Mouse (Mus musculus): Measurements from ENCODE around the gene 3110082J24Rik.

DNA sequence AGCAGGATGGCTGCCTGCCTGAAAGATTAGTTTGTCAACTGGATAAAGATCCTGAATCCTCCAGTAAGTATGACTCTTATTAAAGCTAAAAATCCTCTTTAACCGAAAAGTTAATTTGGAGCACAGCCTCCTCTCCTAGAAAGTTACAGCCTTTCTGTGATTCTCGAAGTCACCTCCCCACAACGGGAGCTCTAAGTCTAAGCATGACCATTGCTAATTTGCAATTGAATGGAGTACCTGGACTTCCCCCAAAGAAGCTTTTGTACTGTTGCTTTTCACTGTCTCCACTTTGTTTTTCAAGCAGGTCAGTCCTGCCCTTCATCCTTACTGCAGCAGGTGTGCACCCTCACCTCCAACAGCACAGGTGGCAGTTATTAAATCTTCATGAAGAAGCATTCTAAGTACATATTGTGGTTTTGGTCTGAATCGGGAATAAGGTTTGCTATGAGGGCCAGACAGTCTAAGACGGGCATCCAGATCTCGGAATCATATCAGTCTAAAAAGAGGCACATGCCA, 47.6 kb downstream of the 3110082J24Rik start:
- TF ChIP-seq CTCF (IDR thresholded peaks at IDR 0.05; ENCODE audit: low read depth) (no peak), EP300 (optimal IDR thresholded peaks at IDR 0.05) (no peak)

Data from stomach, postnatal 0 days (tissue).